Mouse (Mus musculus) midbrain, embryonic 15.5 days (tissue): ENCODE results near the gene Wdfy1. TPM values are rescaled to one million over a fixed set of nuclear protein-coding genes. Genes with fewer than 3 reads are reported as not detected.

Source experiments
- ATAC-seq: fragments of 200-750 bp; cut with Nextera tagmentation; replicated peaks from 2 replicates; pipeline ENCODE4 v1.8.0; 2017; ENCODE audit warnings: moderate TSS enrichment
- H3K27ac ChIP-seq: fragments of 300-500 bp; sonication (generic); 2 replicates; pipeline ENCODE4 v1.5.1; 2015; ENCODE audit warnings: mild to moderate bottlenecking, inconsistent platforms
- H3K27me3 ChIP-seq: fragments of 300-500 bp; sonication (generic); replicated peaks from 2 replicates; pipeline ENCODE4 v1.6.1; 2015; ENCODE audit warnings: inconsistent platforms
- H3K36me3 ChIP-seq: fragments of 300-500 bp; sonication (generic); replicated peaks from 2 replicates; pipeline ENCODE4 v1.6.1; 2015; ENCODE audit warnings: inconsistent platforms
- H3K4me1 ChIP-seq: fragments of 300-500 bp; sonication (generic); 2 replicates; pipeline ENCODE4 v1.6.1; 2015; ENCODE audit warnings: inconsistent platforms
- H3K4me2 ChIP-seq: fragments of 300-500 bp; sonication (generic); 2 replicates; pipeline ENCODE4 v1.6.1; 2015; ENCODE audit warnings: inconsistent platforms, mild to moderate bottlenecking, moderate library complexity
- H3K4me3 ChIP-seq: fragments of 300-500 bp; sonication (generic); 2 replicates; pipeline ENCODE4 v1.5.1; 2015; ENCODE audit warnings: mild to moderate bottlenecking, inconsistent platforms
- H3K9ac ChIP-seq: fragments of 300-500 bp; sonication (generic); 2 replicates; pipeline ENCODE4 v1.6.1; 2015; ENCODE audit warnings: mild to moderate bottlenecking, inconsistent platforms
- H3K9me3 ChIP-seq: fragments of 300-500 bp; sonication (generic); 2 replicates; pipeline ENCODE4 v1.6.1; 2016; ENCODE audit warnings: inconsistent platforms
- WGBS: fragments of 180-500 bp; shearing (Covaris S2); methylation state at CpG from one replicate; pipeline ENCODE4 v1.1.7; 2015; ENCODE audit warnings: mixed read lengths; 5-methylcytosine and 5-hydroxymethylcytosine counted together
- polyA plus RNA-seq: library from polyadenylated mRNA; unstranded; fragments of >200 nt; fragmentation: Nextera tagmentation; extraction: Ambion mirVana; gene quantifications from 2 replicates; pipeline ENCODE4 v1.2.1, GENCODE M21; 2015

Wdfy1 gene
- polyA plus RNA-seq, 1 experiment from 2014 or later, result 153 TPM

GRCm38 (mm10) chr1:79669419-79669974 is 106.4 kb downstream of the Wdfy1 start:
- 81% methylated on average over 9 of the region's 9 CpGs for WGBS
- H3K4me2 ChIP-seq, result no peak overlapping the region
- H3K4me3 ChIP-seq, result no peak overlapping the region
- peaks cover 14% of the 10 kb centered on the region for H3K4me1 ChIP-seq
- no peak for ATAC-seq
- no peak overlapping the region for H3K9ac ChIP-seq
- H3K27me3 ChIP-seq, result peaks cover 37% of the 10 kb centered on the region
- no peak overlapping the region for H3K27ac ChIP-seq
- H3K9me3 ChIP-seq, result no peaks in the 10 kb centered on the region
- H3K36me3 ChIP-seq, result no peaks in the 10 kb centered on the region

GRCm38 (mm10) chr1:79664911-79665310 is 111.0 kb downstream of the Wdfy1 start:
- ATAC-seq, result no peak
- no peaks in the 10 kb centered on the region for H3K4me1 ChIP-seq
- H3K36me3 ChIP-seq, result no peaks in the 10 kb centered on the region
- H3K4me3 ChIP-seq, result no peak overlapping the region
- H3K4me2 ChIP-seq, result no peak overlapping the region
- no peaks in the 10 kb centered on the region for H3K9me3 ChIP-seq
- no peak overlapping the region for H3K9ac ChIP-seq
- H3K27ac ChIP-seq, result no peak overlapping the region
- WGBS, result 88% methylated on average over 4 of the region's 4 CpGs
- 0 out of 2 replicates have a peak, but pooled peaks cover 3% of the 10 kb centered on the region for H3K27me3 ChIP-seq

GRCm38 (mm10) chr1:79659598-79659997 is 116.3 kb downstream of the Wdfy1 start:
- no peaks in the 10 kb centered on the region for H3K36me3 ChIP-seq
- no peak overlapping the region for H3K27ac ChIP-seq
- no peaks in the 10 kb centered on the region for H3K27me3 ChIP-seq
- no peaks in the 10 kb centered on the region for H3K4me1 ChIP-seq
- H3K9me3 ChIP-seq, result no peaks in the 10 kb centered on the region
- no peak overlapping the region for H3K9ac ChIP-seq
- no peak overlapping the region for H3K4me2 ChIP-seq
- 84% methylated on average over 7 of the region's 7 CpGs for WGBS
- ATAC-seq, result no peak
- no peak overlapping the region for H3K4me3 ChIP-seq

GRCm38 (mm10) chr1:79657411-79657810 is 118.5 kb downstream of the Wdfy1 start:
- no peaks in the 10 kb centered on the region for H3K27me3 ChIP-seq
- H3K4me1 ChIP-seq, result no peaks in the 10 kb centered on the region
- H3K4me3 ChIP-seq, result no peak overlapping the region
- H3K27ac ChIP-seq, result no peak overlapping the region
- H3K36me3 ChIP-seq, result no peaks in the 10 kb centered on the region
- H3K4me2 ChIP-seq, result no peak overlapping the region
- H3K9me3 ChIP-seq, result no peaks in the 10 kb centered on the region
- 88% methylated on average over 1 of the region's 1 CpGs for whole genome bisulfite sequencing
- H3K9ac ChIP-seq, result no peak overlapping the region
- no peak for ATAC-seq

- H3K36me3 ChIP-seq, result no peaks in the 10 kb centered on the region
- 80% methylated on average over 4 of the region's 4 CpGs for WGBS
- H3K27me3 ChIP-seq, result no peaks in the 10 kb centered on the region
Observed at GRCm38 (mm10) chr1:79655819-79656555, 120.0 kb downstream of the Wdfy1 start.

GRCm38 (mm10) chr1:79654948-79655347 is 121.0 kb downstream of the Wdfy1 start:
- no peaks in the 10 kb centered on the region for H3K9me3 ChIP-seq
- no peak overlapping the region for H3K4me3 ChIP-seq
- no peak for ATAC-seq
- H3K9ac ChIP-seq, result no peak overlapping the region
- no peak overlapping the region for H3K27ac ChIP-seq
- no peak overlapping the region for H3K4me2 ChIP-seq
- H3K36me3 ChIP-seq, result no peaks in the 10 kb centered on the region
- no peaks in the 10 kb centered on the region for H3K27me3 ChIP-seq
- 99% methylated on average over 2 of the region's 2 CpGs for WGBS
- H3K4me1 ChIP-seq, result no peaks in the 10 kb centered on the region

More at GRCm38 (mm10) chr1:79655819-79656555, 120.0 kb downstream of the Wdfy1 start:
- H3K9ac ChIP-seq, result no peak overlapping the region
- H3K4me1 ChIP-seq, result no peaks in the 10 kb centered on the region
- ATAC-seq, result no peak
- no peak overlapping the region for H3K4me3 ChIP-seq
- H3K4me2 ChIP-seq, result no peak overlapping the region
- H3K9me3 ChIP-seq, result no peaks in the 10 kb centered on the region
- no peak overlapping the region for H3K27ac ChIP-seq

Other genes with a start within 250 kb of the Wdfy1 start
- 0.15 and 0.37 TPM in 2 replicates for gene Ap1s3, start 104.2 kb downstream of the Wdfy1 start, polyA plus RNA-seq
- gene Mrpl44, start 125 bp downstream of the Wdfy1 start, polyA plus RNA-seq, result 41.2 and 41.3 TPM in 2 replicates
- 194 and 201 TPM in 2 replicates for gene Serpine2, start 85.0 kb upstream of the Wdfy1 start, polyA plus RNA-seq